Mouse (Mus musculus) hindbrain, embryonic 15.5 days (tissue): ENCODE results near the gene Cmklr1. TPM values are rescaled to one million over a fixed set of nuclear protein-coding genes. Genes with fewer than 3 reads are reported as not detected.

Experiments used
- ATAC-seq: fragments of 200-750 bp; cut with Nextera tagmentation; 2 replicates; pipeline ENCODE4 v1.8.0; 2017; ENCODE audit warnings: low read depth, moderate number of reproducible peaks, moderate TSS enrichment; ENCODE audit not compliant: low FRiP score
- H3K27ac ChIP-seq: fragments of 300-500 bp; sonication (generic); replicated peaks from 2 replicates; pipeline ENCODE4 v1.5.1; 2015; ENCODE audit warnings: mild to moderate bottlenecking, inconsistent platforms
- H3K27me3 ChIP-seq: fragments of 300-500 bp; sonication (generic); 2 replicates; pipeline ENCODE4 v1.6.1; 2015; ENCODE audit warnings: control low read depth, inconsistent platforms
- H3K36me3 ChIP-seq: fragments of 300-500 bp; sonication (generic); 2 replicates; pipeline ENCODE4 v1.6.1; 2015; ENCODE audit warnings: control low read depth, inconsistent platforms
- H3K4me1 ChIP-seq: fragments of 300-500 bp; sonication (generic); replicated peaks from 2 replicates; pipeline ENCODE4 v1.6.1; 2015; ENCODE audit warnings: control low read depth, inconsistent platforms
- H3K4me2 ChIP-seq: fragments of 300-500 bp; sonication (generic); 2 replicates; pipeline ENCODE4 v1.6.1; 2015; ENCODE audit warnings: moderate library complexity, mild to moderate bottlenecking, inconsistent platforms
- H3K4me3 ChIP-seq: fragments of 300-500 bp; sonication (generic); 2 replicates; pipeline ENCODE4 v1.5.1; 2015; ENCODE audit warnings: mild to moderate bottlenecking, inconsistent platforms
- H3K9ac ChIP-seq: fragments of 300-500 bp; sonication (generic); 2 replicates; pipeline ENCODE4 v1.6.1; 2015; ENCODE audit warnings: inconsistent platforms
- H3K9me3 ChIP-seq: fragments of 300-500 bp; sonication (generic); 2 replicates; pipeline ENCODE4 v1.6.1; 2016; ENCODE audit warnings: control low read depth, inconsistent platforms
- WGBS: fragments of 180-500 bp; shearing (Covaris S2); methylation state at CpG from one replicate; pipeline ENCODE4 v1.1.7; 2015; 5-methylcytosine and 5-hydroxymethylcytosine counted together
- polyA plus RNA-seq: library from polyadenylated mRNA; unstranded; fragments of >200 nt; fragmentation: Nextera tagmentation; extraction: Ambion mirVana; gene quantifications from 2 replicates; pipeline ENCODE4 v1.2.1, GENCODE M21; 2015

Gene Cmklr1
- polyA plus RNA-seq, 1 experiment from 2014 or later, result 2.0 TPM

- Histone ChIP-seq H3K4me1 (peaks cover 21% of the 10 kb centered on the region), H3K27me3 (no peaks in the 10 kb centered on the region), H3K36me3 (no peaks in the 10 kb centered on the region), H3K9ac (no peak overlapping the region), H3K27ac (no peak overlapping the region), H3K4me2 (no peak overlapping the region), H3K4me3 (no peak overlapping the region), H3K9me3 (no peaks in the 10 kb centered on the region)
- ATAC-seq, result no peak
- WGBS, result 78% methylated on average over 12 of the region's 12 CpGs
These were observed 38.4 kb downstream of the Cmklr1 start for GRCm38 (mm10) chr5:113611771-113612233.

- Histone ChIP-seq H3K4me1 (peaks cover 21% of the 10 kb centered on the region), H3K27ac (no peak overlapping the region), H3K9ac (no peak overlapping the region), H3K4me3 (no peak overlapping the region), H3K36me3 (no peaks in the 10 kb centered on the region), H3K4me2 (no peak overlapping the region), H3K27me3 (no peaks in the 10 kb centered on the region), H3K9me3 (no peaks in the 10 kb centered on the region)
- no peak for ATAC-seq
- 81% methylated on average over 6 of the region's 6 CpGs for WGBS
These were observed 39.1 kb downstream of the Cmklr1 start for GRCm38 (mm10) chr5:113611131-113611530.

GRCm38 (mm10) chr5:113610490-113610889 is 39.7 kb downstream of the Cmklr1 start:
- no peak overlapping the region for H3K4me3 ChIP-seq
- 62% methylated on average over 6 of the region's 6 CpGs for WGBS
- H3K9me3 ChIP-seq, result no peaks in the 10 kb centered on the region
- H3K36me3 ChIP-seq, result no peaks in the 10 kb centered on the region
- no peak overlapping the region for H3K4me2 ChIP-seq
- H3K27me3 ChIP-seq, result no peaks in the 10 kb centered on the region
- ATAC-seq, result no peak
- H3K9ac ChIP-seq, result no peak overlapping the region
- peaks cover 21% of the 10 kb centered on the region for H3K4me1 ChIP-seq
- H3K27ac ChIP-seq, result no peak overlapping the region

- Histone ChIP-seq H3K27me3 (no peaks in the 10 kb centered on the region), H3K4me1 (peaks cover 21% of the 10 kb centered on the region), H3K36me3 (no peaks in the 10 kb centered on the region), H3K27ac (no peak overlapping the region), H3K9ac (no peak overlapping the region), H3K4me3 (no peak overlapping the region), H3K9me3 (no peaks in the 10 kb centered on the region), H3K4me2 (no peak overlapping the region)
- 48% methylated on average over 5 of the region's 5 CpGs for WGBS
- ATAC-seq, result no peak
These were observed 40.3 kb downstream of the Cmklr1 start for GRCm38 (mm10) chr5:113609891-113610290.

- H3K4me2 ChIP-seq, result no peak overlapping the region
- peaks cover 21% of the 10 kb centered on the region for H3K4me1 ChIP-seq
- no peak overlapping the region for H3K4me3 ChIP-seq
- WGBS, result 82% methylated on average over 8 of the region's 8 CpGs
- H3K36me3 ChIP-seq, result no peaks in the 10 kb centered on the region
- H3K9me3 ChIP-seq, result no peaks in the 10 kb centered on the region
- H3K27ac ChIP-seq, result no peak overlapping the region
- no peaks in the 10 kb centered on the region for H3K27me3 ChIP-seq
- H3K9ac ChIP-seq, result no peak overlapping the region
- ATAC-seq, result no peak
These were observed 41.7 kb downstream of the Cmklr1 start for GRCm38 (mm10) chr5:113608511-113608910.

GRCm38 (mm10) chr5:113607941-113608431 is 42.2 kb downstream of the Cmklr1 start:
- Histone ChIP-seq H3K27ac (peak overlapping the region; percentile 14; the same call in 1 of the 2 replicates), H3K4me2 (no peak overlapping the region), H3K4me3 (no peak overlapping the region), H3K36me3 (no peaks in the 10 kb centered on the region), H3K4me1 (peaks cover 21% of the 10 kb centered on the region), H3K27me3 (no peaks in the 10 kb centered on the region), H3K9me3 (no peaks in the 10 kb centered on the region), H3K9ac (no peak overlapping the region)
- WGBS, result 24% methylated on average over 13 of the region's 13 CpGs
- no peak for ATAC-seq

- Histone ChIP-seq H3K36me3 (no peaks in the 10 kb centered on the region), H3K9me3 (no peaks in the 10 kb centered on the region), H3K27ac (peak overlapping the region; percentile 14; the same call in 1 of the 2 replicates), H3K4me3 (no peak overlapping the region), H3K9ac (no peak overlapping the region), H3K27me3 (no peaks in the 10 kb centered on the region), H3K4me1 (peaks cover 21% of the 10 kb centered on the region), H3K4me2 (no peak overlapping the region)
- 76% methylated on average over 8 of the region's 8 CpGs for WGBS
- no peak for ATAC-seq
These were observed 43.1 kb downstream of the Cmklr1 start for GRCm38 (mm10) chr5:113606961-113607785.

GRCm38 (mm10) chr5:113606121-113606520 is 44.1 kb downstream of the Cmklr1 start:
- 80% methylated on average over 3 of the region's 3 CpGs for WGBS
- no peak overlapping the region for H3K4me3 ChIP-seq

GRCm38 (mm10) chr5:113604758-113605157 is 45.5 kb downstream of the Cmklr1 start:
- WGBS, result 90% methylated on average over 4 of the region's 4 CpGs
- H3K27ac ChIP-seq, result no peak overlapping the region
- peaks cover 21% of the 10 kb centered on the region for H3K4me1 ChIP-seq
- no peak overlapping the region for H3K4me2 ChIP-seq
- no peak for ATAC-seq
- no peaks in the 10 kb centered on the region for H3K36me3 ChIP-seq
- H3K4me3 ChIP-seq, result no peak overlapping the region
- no peak overlapping the region for H3K9ac ChIP-seq
- no peaks in the 10 kb centered on the region for H3K27me3 ChIP-seq
- H3K9me3 ChIP-seq, result no peaks in the 10 kb centered on the region

More at GRCm38 (mm10) chr5:113606121-113606520, 44.1 kb downstream of the Cmklr1 start:
- Histone ChIP-seq H3K4me2 (no peak overlapping the region), H3K9ac (no peak overlapping the region), H3K27me3 (no peaks in the 10 kb centered on the region), H3K36me3 (no peaks in the 10 kb centered on the region), H3K9me3 (no peaks in the 10 kb centered on the region), H3K27ac (no peak overlapping the region), H3K4me1 (peaks cover 21% of the 10 kb centered on the region)
- no peak for ATAC-seq

- Histone ChIP-seq H3K27ac (no peak overlapping the region), H3K9ac (no peak overlapping the region)
- 71% methylated on average over 9 of the region's 9 CpGs for WGBS
These were observed 46.8 kb downstream of the Cmklr1 start for GRCm38 (mm10) chr5:113603471-113603870.

GRCm38 (mm10) chr5:113600803-113601202 is 49.4 kb downstream of the Cmklr1 start:
- Histone ChIP-seq H3K36me3 (no peaks in the 10 kb centered on the region), H3K9ac (no peak overlapping the region), H3K4me3 (no peak overlapping the region), H3K9me3 (no peaks in the 10 kb centered on the region), H3K4me1 (peaks cover 8% of the 10 kb centered on the region; the same call in 1 of the 2 replicates), H3K4me2 (no peak overlapping the region), H3K27ac (peak overlapping the region; percentile 49; the same call in 1 of the 2 replicates), H3K27me3 (no peaks in the 10 kb centered on the region)
- 49% methylated on average over 4 of the region's 4 CpGs for WGBS
- ATAC-seq, result no peak

More at GRCm38 (mm10) chr5:113603471-113603870, 46.8 kb downstream of the Cmklr1 start:
- Histone ChIP-seq H3K4me3 (no peak overlapping the region), H3K27me3 (no peaks in the 10 kb centered on the region), H3K9me3 (no peaks in the 10 kb centered on the region), H3K36me3 (no peaks in the 10 kb centered on the region), H3K4me1 (peaks cover 18% of the 10 kb centered on the region), H3K4me2 (no peak overlapping the region)
- no peak for ATAC-seq

- H3K27me3 ChIP-seq, result no peaks in the 10 kb centered on the region
These were observed 50.0 kb downstream of the Cmklr1 start for GRCm38 (mm10) chr5:113600181-113600580.

More at GRCm38 (mm10) chr5:113600181-113600580, 50.0 kb downstream of the Cmklr1 start:
- no peak; the same call in 1 of the 2 replicates for ATAC-seq
- Histone ChIP-seq H3K27ac (peak overlapping the region; percentile 49; the same call in 1 of the 2 replicates), H3K4me3 (no peak overlapping the region), H3K9ac (no peak overlapping the region), H3K4me2 (no peak overlapping the region), H3K4me1 (peaks cover 8% of the 10 kb centered on the region; the same call in 1 of the 2 replicates), H3K9me3 (no peaks in the 10 kb centered on the region), H3K36me3 (no peaks in the 10 kb centered on the region)
- 78% methylated on average over 3 of the region's 3 CpGs for WGBS
